Mouse (Mus musculus) megakaryocyte, adult 5-6 weeks (primary cell): ENCODE data around the gene AY074887. TPM values are rescaled to one million over a fixed set of nuclear protein-coding genes. Genes with fewer than 3 reads are reported as not detected.
A peak's percentile ranks its signal among the peaks of the same experiment; 100 is the strongest.

Experiments
- ATAC-seq: 2 replicates; pipeline ENCODE4 v1.8.0; 2016; ENCODE audit warnings: mild to moderate bottlenecking, inconsistent platforms; ENCODE audit not compliant: poor library complexity, severe bottlenecking
- total RNA-seq, 2 experiments: library from RNA; stranded (forward) in 1 of 2; stranded (reverse) in 1 of 2; fragments of 153-499, 151-499 nt in 1 of 2; fragments of 221-1000, 200-1000 nt in 1 of 2; gene quantifications; 2 replicates each; pipeline versions ENCODE4 v1.2.3 to v1.2.4; 2015 to 2017

AY074887 gene
- total RNA-seq, 2 experiments from 2014 or later: not detected

DNA sequence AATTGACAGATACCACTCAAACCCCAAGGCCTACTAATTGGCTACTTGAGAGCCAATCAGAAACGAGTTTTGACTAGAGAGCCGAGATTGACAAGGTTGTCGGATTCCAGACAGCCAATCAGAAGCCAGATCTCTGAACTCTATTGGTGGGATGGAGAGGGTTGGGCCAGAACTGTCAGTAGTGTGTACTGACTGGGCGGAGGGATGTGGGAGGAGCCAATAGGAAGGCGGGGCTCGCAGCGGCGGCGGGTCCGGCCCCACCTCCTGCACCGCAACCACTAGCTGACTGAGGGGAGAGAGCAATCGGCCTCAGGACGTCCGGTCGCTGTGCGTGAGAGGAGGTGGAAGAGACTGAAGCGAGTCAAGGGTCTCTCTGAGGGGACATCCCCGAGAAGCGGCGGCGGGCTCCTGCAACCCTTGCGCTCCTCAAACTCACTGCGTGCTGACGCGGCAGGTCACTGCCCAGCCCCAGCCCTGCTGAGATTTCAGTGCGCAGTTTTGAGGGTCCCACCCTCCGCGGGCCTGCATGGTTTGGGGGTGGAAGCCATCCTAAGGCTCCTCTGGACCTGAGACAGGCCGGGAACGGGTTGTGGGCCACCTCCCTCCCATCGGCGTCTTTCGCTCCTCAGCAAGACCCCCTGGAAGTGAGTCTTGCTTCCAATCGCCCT lies 33.7 kb downstream of the AY074887 start, which contains the start of gene Hykk:
TSS of gene Hykk (plus strand) at position 274 of the 668 bp plus-strand sequence.
- ATAC-seq: peak; percentile 93

DNA sequence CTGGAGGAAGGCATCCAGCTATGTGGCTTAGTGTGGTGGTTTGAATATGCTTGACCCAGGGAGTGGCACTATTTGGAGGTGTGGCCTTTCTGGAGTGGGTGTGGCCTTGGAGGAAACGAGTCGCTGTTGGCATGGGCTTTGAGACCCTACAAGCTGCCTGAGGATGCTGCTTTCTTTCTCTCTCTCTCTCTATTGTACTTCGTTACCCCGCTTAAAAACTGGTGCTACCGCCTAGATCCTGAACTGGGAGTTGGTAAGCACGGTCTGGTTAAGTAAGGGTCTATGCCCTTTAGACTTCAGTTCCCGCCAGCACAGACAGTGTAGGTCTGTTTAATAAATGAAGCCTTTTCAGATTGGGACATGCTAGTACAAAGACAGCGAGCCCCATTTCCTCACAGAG lies 34.4 kb downstream of the AY074887 start:
- ATAC-seq: no peak

DNA sequence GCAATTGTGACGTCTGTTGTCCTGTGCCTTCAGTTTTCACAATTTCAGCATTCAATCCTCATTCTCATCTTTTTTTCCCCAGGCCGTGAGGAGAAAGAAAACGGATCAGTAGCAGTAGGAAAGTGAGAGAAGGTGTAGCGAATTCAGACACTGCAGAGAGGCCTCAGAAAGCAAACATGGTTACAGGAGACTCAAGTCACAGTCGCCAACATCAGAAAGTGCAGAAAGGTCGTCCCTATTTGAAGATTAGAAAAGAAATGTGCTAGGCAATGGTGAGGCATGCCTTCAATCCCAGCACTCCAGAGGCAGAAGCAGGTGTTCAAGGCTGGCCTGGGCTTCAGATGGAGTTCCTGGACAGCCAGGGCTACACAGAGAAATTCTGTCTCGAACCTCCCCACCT lies 35.2 kb downstream of the AY074887 start:
- no peak for ATAC-seq

DNA sequence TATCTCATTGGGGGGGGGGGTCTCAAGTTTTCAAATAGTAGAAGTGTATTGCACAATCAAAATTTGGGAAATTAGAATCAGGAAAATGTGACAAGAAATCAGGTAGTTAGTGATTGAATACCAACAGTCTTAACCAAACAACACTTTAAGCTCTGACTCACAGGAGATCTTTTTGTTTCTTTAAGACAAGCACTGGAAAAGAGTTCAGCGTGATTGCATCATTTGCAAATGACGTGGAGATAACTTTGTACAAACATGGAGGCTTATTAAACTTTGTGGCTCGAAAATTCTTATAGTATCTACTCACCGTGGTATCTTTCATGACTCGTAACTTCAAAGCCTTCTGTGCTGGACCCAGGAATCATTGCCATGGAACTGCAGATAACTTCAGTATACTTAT lies 41.4 kb downstream of the AY074887 start:
- ATAC-seq: no peak

Other genes starting within 250 kb of the AY074887 start
- gene Wdr61, start 216.5 kb downstream of the AY074887 start, total RNA-seq (2015): 58.3 and 68.3 TPM in 2 replicates
- gene Wdr61, start 216.5 kb downstream of the AY074887 start, total RNA-seq (2017): 38.9 and 43.2 TPM in 2 replicates
- not detected in 2 replicates for gene Crabp1, start 186.2 kb downstream of the AY074887 start, total RNA-seq (2015)
- not detected in 2 replicates for gene Crabp1, start 186.2 kb downstream of the AY074887 start, total RNA-seq (2017)
- 44.2 and 47.9 TPM in 2 replicates for gene Ireb2, start 87.2 kb downstream of the AY074887 start, total RNA-seq (2015)
- gene Ireb2, start 87.2 kb downstream of the AY074887 start, total RNA-seq (2017): 37.6 and 41.2 TPM in 2 replicates
- 0.07 and 0.09 TPM in 2 replicates for gene Hykk, start 33.7 kb downstream of the AY074887 start, total RNA-seq (2015)
- 0.12 and 0.22 TPM in 2 replicates for gene Hykk, start 33.7 kb downstream of the AY074887 start, total RNA-seq (2017)
- 291 and 300 TPM in 2 replicates for gene Psma4, start 208 bp downstream of the AY074887 start, total RNA-seq (2015)
- gene Psma4, start 208 bp downstream of the AY074887 start, total RNA-seq (2017): 323 and 387 TPM in 2 replicates
- not detected in 2 replicates for gene Chrna5, start 29.9 kb upstream of the AY074887 start, total RNA-seq (2015)
- not detected in 2 replicates for gene Chrna5, start 29.9 kb upstream of the AY074887 start, total RNA-seq (2017)
- not detected in 2 replicates for gene Chrna3, start 75.6 kb upstream of the AY074887 start, total RNA-seq (2015)
- gene Chrna3, start 75.6 kb upstream of the AY074887 start, total RNA-seq (2017): not detected in 2 replicates
- not detected in 2 replicates for gene Chrnb4, start 97.8 kb upstream of the AY074887 start, total RNA-seq (2015)
- gene Chrnb4, start 97.8 kb upstream of the AY074887 start, total RNA-seq (2017): 0.04 TPM in 1 of 2 replicates, not detected in the other
- 31.9 and 33.6 TPM in 2 replicates for gene Ube2q2, start 197.9 kb upstream of the AY074887 start, total RNA-seq (2015)
- 35.5 and 43.4 TPM in 2 replicates for gene Ube2q2, start 197.9 kb upstream of the AY074887 start, total RNA-seq (2017)